Mouse (Mus musculus) midbrain, embryonic 10.5 days (tissue): ENCODE data around the gene Magi2. TPM values are rescaled to one million over a fixed set of nuclear protein-coding genes. Genes with fewer than 3 reads are reported as not detected.

Experiments
- DNase-seq: peaks from one replicate; pipeline ENCODE4 v3.0.0-alpha.2; 2017; ENCODE audit warnings: low spot score
- H3K27ac ChIP-seq: fragments of 300-500 bp; sonication (generic); replicated peaks from 2 replicates; pipeline ENCODE4 v1.5.1; 2016; ENCODE audit warnings: mild to moderate bottlenecking
- H3K27me3 ChIP-seq: fragments of 300-500 bp; sonication (generic); 2 replicates; pipeline ENCODE4 v1.6.1; 2016; ENCODE audit warnings: low read depth, mild to moderate bottlenecking; ENCODE audit not compliant: poor library complexity, severe bottlenecking
- H3K36me3 ChIP-seq: fragments of 300-500 bp; sonication (generic); 2 replicates; pipeline ENCODE4 v1.6.1; 2016; ENCODE audit warnings: mild to moderate bottlenecking, moderate library complexity
- H3K4me1 ChIP-seq: fragments of 300-500 bp; sonication (generic); 2 replicates; pipeline ENCODE4 v1.6.1; 2016
- H3K4me3 ChIP-seq: fragments of 300-500 bp; sonication (generic); 2 replicates; pipeline ENCODE4 v1.5.1; 2016; ENCODE audit warnings: mild to moderate bottlenecking, moderate library complexity
- H3K9me3 ChIP-seq: fragments of 300-500 bp; sonication (generic); replicated peaks from 2 replicates; pipeline ENCODE4 v1.6.1; 2016; ENCODE audit warnings: mild to moderate bottlenecking
- WGBS: fragments of 180-500 bp; shearing (Covaris S2); methylation state at CpG from one replicate; pipeline ENCODE4 v1.1.7; 2016; 5-methylcytosine and 5-hydroxymethylcytosine counted together
- polyA plus RNA-seq: library from polyadenylated mRNA; unstranded; fragments of >200 nt; fragmentation: Nextera tagmentation; extraction: Ambion mirVana; gene quantifications from 2 replicates; pipeline ENCODE4 v1.2.1, GENCODE M21; 2016

The Magi2 gene
- polyA plus RNA-seq, 1 experiment from 2014 or later, result 3.8 TPM

- Histone ChIP-seq H3K4me1 (peaks cover 40% of the 10 kb centered on the region), H3K4me3 (no peak overlapping the region), H3K9me3 (no peaks in the 10 kb centered on the region), H3K27ac (no peak overlapping the region), H3K27me3 (no peaks in the 10 kb centered on the region), H3K36me3 (peaks cover 12% of the 10 kb centered on the region)
- DNase-seq, result no peak
- 76% methylated on average over 5 of the region's 5 CpGs for WGBS
Measured at GRCm38 (mm10) chr5:20753963-20754362, 1527.1 kb downstream of the Magi2 start.
